Mouse (Mus musculus) thymus, adult 2 months (tissue): ENCODE measurements at regions not wholly inside any gene's neighbourhood (a gene's known extent, or its start where the extent isn't known, plus 50 kb on each side); places are given as distances from the start of the nearest gene placed in this dataset.

Source experiments
- CTCF ChIP-seq: fragments of 200-500 bp; IDR thresholded peaks from 2 replicates; pipeline ENCODE4 v1.5.1; 2012; ENCODE audit warnings: mild to moderate bottlenecking, control low read depth, low read length, moderate library complexity, borderline replicate concordance; ENCODE audit not compliant: control insufficient read depth, poor library complexity, insufficient read depth; ENCODE audit errors: extremely low read depth
- POLR2A ChIP-seq: fragments of 200-500 bp; IDR thresholded peaks from 2 replicates; pipeline ENCODE4 v1.6.1; 2012; ENCODE audit warnings: mild to moderate bottlenecking, low read length, control low read depth, moderate library complexity; ENCODE audit not compliant: control insufficient read depth, poor library complexity, insufficient read depth; ENCODE audit errors: extremely low read depth

DNA sequence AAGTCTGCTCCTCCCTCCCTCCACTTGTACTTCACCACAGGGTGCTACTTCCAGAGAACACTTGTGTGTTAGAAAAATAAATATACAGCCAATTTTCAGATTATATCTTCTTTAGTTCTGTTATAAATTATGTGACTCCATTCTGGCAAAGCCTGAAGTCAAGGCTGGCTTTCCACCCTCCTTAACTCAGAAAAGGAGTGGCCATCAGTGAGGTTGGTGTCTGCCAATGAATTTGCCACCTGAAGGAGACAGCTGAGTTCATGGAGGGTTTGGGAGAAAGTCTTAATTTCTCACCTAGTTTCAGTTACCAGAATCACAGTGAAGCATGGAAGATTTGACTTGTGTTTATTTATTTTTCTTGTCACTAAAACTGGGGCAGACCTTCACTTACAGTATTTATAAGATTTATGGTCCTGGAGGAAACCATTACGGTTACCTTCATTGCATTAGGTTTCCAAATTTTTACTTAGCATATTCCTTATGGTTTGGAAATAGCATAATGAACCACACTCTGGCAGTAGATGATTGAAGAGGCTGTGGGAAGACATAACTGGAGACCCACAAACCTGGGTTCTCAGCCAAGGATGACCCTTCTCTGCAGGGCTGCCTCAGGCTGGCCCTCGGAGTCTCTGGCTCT lies 186.4 kb downstream of the Pten start:
- TF ChIP-seq CTCF (no peak), POLR2A (no peak)
